In genomic region chr12:102365016-102365415, GRCm38 (mm10) we compare ENCODE assay signal across 15 mouse cellular contexts.
DNase-seq lines count a peak whose midpoint lies in the region; TF ChIP-seq lines count a peak whose summit lies in the region.
"Had no signal": no experiment of that assay in that cellular context is flagged by ENCODE, and none has a peak within 500 bp of the region (broad histone marks: within the 10 kb centered on the region; RNA-seq: fewer than 3 reads in every experiment).

No protein-coding gene starts in this region.

- no peak overlapping the region for H3K4me3 ChIP-seq in gastrocnemius, adult 2 months
- H3K4me3 ChIP-seq in macrophage (ENCODE audit: inconsistent target), result no peak overlapping the region
- no peak overlapping the region for H3K4me3 ChIP-seq in midbrain, embryonic 10.5 days
- H3K4me3 ChIP-seq in cerebellum, adult 2 months (replicated peaks; ENCODE audit: insufficient read depth, low read depth, low read length), result no peak overlapping the region
- H3K4me3 ChIP-seq: forebrain, embryonic 15.5 days; heart, embryonic 13.5 days; hindbrain, embryonic 12.5 days; midbrain, embryonic 15.5 days had no signal

- no peak for TF ChIP-seq POLR2A in cerebellum, adult 2 months (IDR thresholded peaks at IDR 0.05; ENCODE audit: borderline replicate concordance, insufficient read depth, low read length)

- intact Hi-C loops in gastrocnemius, adult 2 months (cut with DNase I), result no loop called here
- intact Hi-C loops in gastrocnemius, postnatal 14 days (cut with DNase I; ENCODE audit: low total_unique reads), result no loop called here

- no peaks in the 10 kb centered on the region for H3K4me1 ChIP-seq in midbrain, embryonic 10.5 days
- H3K4me1 ChIP-seq in cerebellum, adult 2 months (ENCODE audit: control insufficient read depth, insufficient read depth, low read length), result peaks cover 5% of the 10 kb centered on the region; the same call in 1 of the 2 replicates
- H3K4me1 ChIP-seq: forebrain, embryonic 15.5 days; hindbrain, embryonic 12.5 days; midbrain, embryonic 15.5 days had no signal

- no peak for DNase-seq in gastrocnemius, adult 2 months
- no peak for DNase-seq in gastrocnemius, postnatal 14 days
- peak; percentile 37 to 43 for DNase-seq in spleen, adult 18-20 months
- DNase-seq in spleen, adult 12 weeks (ENCODE audit: low spot score), result no peak
- no peak for DNase-seq in midbrain, embryonic 10.5 days (ENCODE audit: low spot score)
- no peak for DNase-seq in cerebellum, adult 2 months
- no peak for DNase-seq in adrenal gland, adult 8-10 months
- DNase-seq: gastrocnemius, postnatal 36 days; lung, embryonic 14.5 days; thymus, postnatal 4 days had no signal

- H3K27me3 ChIP-seq in midbrain, embryonic 10.5 days (ENCODE audit: low read depth, poor library complexity, severe bottlenecking), result no peaks in the 10 kb centered on the region
- no peaks in the 10 kb centered on the region for H3K27me3 ChIP-seq in cerebellum, adult 2 months (ENCODE audit: control insufficient read depth, insufficient read depth, low read length)
- H3K27me3 ChIP-seq: forebrain, embryonic 15.5 days; heart, embryonic 13.5 days; hindbrain, embryonic 12.5 days; midbrain, embryonic 15.5 days had no signal

- peaks cover 7% of the 10 kb centered on the region; the same call in 1 of the 2 replicates for H3K36me3 ChIP-seq in macrophage (ENCODE audit: inconsistent target)
- no peaks in the 10 kb centered on the region for H3K36me3 ChIP-seq in midbrain, embryonic 10.5 days
- H3K36me3 ChIP-seq: forebrain, embryonic 15.5 days; hindbrain, embryonic 12.5 days; midbrain, embryonic 15.5 days had no signal

- peaks cover 20% of the 10 kb centered on the region; the same call in 1 of the 2 replicates for H3K79me2 ChIP-seq in macrophage (ENCODE audit: inconsistent target)

- WGBS in macrophage (ENCODE audit: missing documents), result 5% methylated on average over 7 of the region's 7 CpGs
- 91% methylated on average over 7 of the region's 7 CpGs for WGBS in midbrain, embryonic 10.5 days
- 73% methylated on average over 7 of the region's 7 CpGs for WGBS in cerebellum, adult 2 months

- TF ChIP-seq CTCF in gastrocnemius, adult 2 months (IDR thresholded peaks at IDR 0.05), result no peak
- TF ChIP-seq CTCF in cerebellum, adult 2 months (IDR thresholded peaks at IDR 0.05; ENCODE audit: borderline replicate concordance, insufficient read depth, low read depth, low read length), result no peak

- no peaks in the 10 kb centered on the region for H3K9me3 ChIP-seq in midbrain, embryonic 10.5 days (replicated peaks)
- H3K9me3 ChIP-seq: forebrain, embryonic 15.5 days; heart, embryonic 13.5 days; midbrain, embryonic 15.5 days had no signal

- H3K27ac ChIP-seq in gastrocnemius, adult 2 months, result peak overlapping the region; percentile 28; the same call in 1 of the 2 replicates
- H3K27ac ChIP-seq in macrophage, result peak overlapping the region; percentile 88
- no peak overlapping the region for H3K27ac ChIP-seq in midbrain, embryonic 10.5 days (replicated peaks)
- H3K27ac ChIP-seq in cerebellum, adult 2 months (ENCODE audit: insufficient read depth, low read length), result no peak overlapping the region
- H3K27ac ChIP-seq: forebrain, embryonic 15.5 days; heart, embryonic 13.5 days; hindbrain, embryonic 12.5 days; midbrain, embryonic 15.5 days had no signal

Comparison
In these comparisons a context has a peak if more than half of its experiments do, and no peak if none do; other contexts are left out.
1. DNase-seq: peak in spleen, adult 18-20 months (2 of 2); none in gastrocnemius, adult 2 months (single experiment), gastrocnemius, postnatal 14 days (single experiment), spleen, adult 12 weeks (single experiment), midbrain, embryonic 10.5 days (single experiment), cerebellum, adult 2 months (0 of 2) and adrenal gland, adult 8-10 months (single experiment).
2. H3K27ac ChIP-seq: peak in gastrocnemius, adult 2 months (single experiment) and macrophage (single experiment); none in midbrain, embryonic 10.5 days (single experiment) and cerebellum, adult 2 months (single experiment).